Mouse (Mus musculus): Measurements from ENCODE around the gene Fam174b.

DNA sequence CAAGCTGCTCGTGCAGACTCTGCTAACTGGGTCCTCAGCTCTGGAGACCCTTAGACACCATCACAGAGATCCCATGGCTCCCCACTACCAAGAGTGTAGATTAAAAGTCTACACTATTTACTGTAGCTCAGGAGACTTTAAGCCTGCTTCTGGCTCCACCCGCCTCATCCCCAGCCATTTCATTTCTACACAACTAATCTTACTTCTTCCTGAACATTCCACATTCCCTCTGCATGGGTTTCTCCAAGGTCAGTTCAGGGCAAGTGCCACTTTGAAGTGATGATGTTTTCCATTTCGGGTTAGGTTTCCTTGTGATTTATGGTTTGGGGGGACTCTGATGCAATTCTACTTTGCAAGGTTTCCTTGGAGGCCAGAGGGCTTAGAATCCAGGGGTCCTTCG, 52.1 kb downstream of the Fam174b start:
- no peak for TF ChIP-seq CTCF (IDR thresholded peaks at IDR 0.05; ENCODE audit: extremely low read depth, insufficient read length, insufficient replicate concordance, low read depth, low read length)
- no peak for TF ChIP-seq POLR2A (IDR thresholded peaks at IDR 0.05; ENCODE audit: low read depth, low read length)
